Mouse (Mus musculus) lung, adult 2 months (tissue): ENCODE data around the gene AU018091.

Experiments used
- CTCF ChIP-seq: fragments of 200-500 bp; IDR thresholded peaks from 2 replicates; pipeline ENCODE4 v1.5.1; 2011; ENCODE audit warnings: mild to moderate bottlenecking, low read length, control low read depth; ENCODE audit not compliant: insufficient read depth
- POLR2A ChIP-seq: fragments of 200-500 bp; IDR thresholded peaks from 2 replicates; pipeline ENCODE4 v1.6.1; 2011; ENCODE audit warnings: low read depth, mild to moderate bottlenecking, control low read depth, low read length, borderline replicate concordance; ENCODE audit errors: extremely low read depth

DNA sequence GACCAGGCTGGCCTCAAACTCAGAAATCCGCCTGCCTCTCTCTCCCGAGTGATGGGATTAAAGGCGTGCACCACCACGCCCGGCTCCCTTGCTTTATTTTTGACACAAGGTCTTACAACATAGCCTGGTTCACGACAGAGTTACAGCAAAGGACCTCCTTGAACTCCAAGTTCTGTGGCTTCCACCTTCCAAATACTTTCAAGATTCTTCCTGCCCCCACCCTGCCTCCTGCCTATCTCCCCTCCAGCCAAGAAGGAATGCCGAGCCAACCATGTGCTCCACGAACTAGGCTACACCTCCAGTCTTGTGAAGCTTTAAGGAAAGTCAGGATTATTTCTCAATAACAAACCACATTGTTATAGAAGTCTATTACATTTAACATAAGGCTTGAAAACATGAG is 42.5 kb upstream of the AU018091 start:
- TF ChIP-seq CTCF (no peak), POLR2A (no peak)
